Mouse (Mus musculus) midbrain, embryonic 16.5 days (tissue): ENCODE measurements around the gene Mpp3. TPM values are rescaled to one million over a fixed set of nuclear protein-coding genes. Genes with fewer than 3 reads are reported as not detected.

Experiments used
- ATAC-seq: fragments of 200-750 bp; cut with Nextera tagmentation; 2 replicates; pipeline ENCODE4 v1.8.0; 2017; ENCODE audit warnings: moderate TSS enrichment
- H3K27ac ChIP-seq: fragments of 300-500 bp; sonication (generic); 2 replicates; pipeline ENCODE4 v1.5.1; 2014; ENCODE audit warnings: mild to moderate bottlenecking, low read length, mixed read lengths
- H3K27me3 ChIP-seq: fragments of 300-500 bp; sonication (generic); 2 replicates; pipeline ENCODE4 v1.6.1; 2014; ENCODE audit warnings: low read depth, low read length, mixed read lengths; ENCODE audit not compliant: control insufficient read depth, insufficient read depth
- H3K36me3 ChIP-seq: fragments of 300-500 bp; sonication (generic); 2 replicates; pipeline ENCODE4 v1.6.1; 2014; ENCODE audit warnings: mild to moderate bottlenecking, low read length, moderate library complexity, mixed read lengths; ENCODE audit not compliant: control insufficient read depth, insufficient read depth
- H3K4me1 ChIP-seq: fragments of 300-500 bp; sonication (generic); 2 replicates; pipeline ENCODE4 v1.6.1; 2014; ENCODE audit warnings: mild to moderate bottlenecking, low read length, mixed read lengths; ENCODE audit not compliant: control insufficient read depth, insufficient read depth
- H3K4me2 ChIP-seq: fragments of 300-500 bp; sonication (generic); 2 replicates; pipeline ENCODE4 v1.6.1; 2014; ENCODE audit warnings: mild to moderate bottlenecking, low read length, mixed read lengths
- H3K4me3 ChIP-seq: fragments of 300-500 bp; sonication (generic); 2 replicates; pipeline ENCODE4 v1.5.1; 2014; ENCODE audit warnings: low read depth, mild to moderate bottlenecking, low read length, moderate library complexity, mixed read lengths
- H3K9ac ChIP-seq: fragments of 300-500 bp; sonication (generic); 2 replicates; pipeline ENCODE4 v1.6.1; 2014; ENCODE audit warnings: low read depth, low read length, mixed read lengths
- H3K9me3 ChIP-seq: fragments of 300-500 bp; sonication (generic); replicated peaks from 2 replicates; pipeline ENCODE4 v1.6.1; 2014; ENCODE audit warnings: mild to moderate bottlenecking, low read length, mixed read lengths; ENCODE audit not compliant: control insufficient read depth, poor library complexity, severe bottlenecking
- WGBS: fragments of 180-500 bp; shearing (Covaris S2); extraction: QIAGEN DNeasy Blood & Tissue Kit; methylation state at CpG from one replicate; pipeline ENCODE4 v1.1.7; 2014; 5-methylcytosine and 5-hydroxymethylcytosine counted together
- polyA plus RNA-seq: library from polyadenylated mRNA; unstranded; fragments of >200 nt; fragmentation: Nextera tagmentation; extraction: Ambion mirVana; gene quantifications from 2 replicates; pipeline ENCODE4 v1.2.1, GENCODE M21; 2015

The Mpp3 gene
- polyA plus RNA-seq, 1 experiment from 2014 or later, result 64.6 TPM

- peaks cover 6% of the 10 kb centered on the region; the same call in 1 of the 2 replicates for H3K4me1 ChIP-seq
- no peaks in the 10 kb centered on the region for H3K9me3 ChIP-seq
- peak overlapping the region; percentile 57 for H3K9ac ChIP-seq
- peak overlapping the region; percentile 43 for H3K4me3 ChIP-seq
- no peak overlapping the region for H3K27ac ChIP-seq
- H3K36me3 ChIP-seq, result peaks cover 25% of the 10 kb centered on the region
- peak; percentile 76 for ATAC-seq
- H3K27me3 ChIP-seq, result no peaks in the 10 kb centered on the region
- peak overlapping the region; percentile 68 for H3K4me2 ChIP-seq
- 4% methylated on average over 23 of the region's 23 CpGs for WGBS
These were observed 33.1 kb upstream of the Mpp3 start for GRCm38 (mm10) chr11:102061236-102061940.

GRCm38 (mm10) chr11:102053847-102054246 lies 25.6 kb upstream of the Mpp3 start:
- Histone ChIP-seq H3K36me3 (no peaks in the 10 kb centered on the region; the same call in 1 of the 2 replicates), H3K4me1 (no peaks in the 10 kb centered on the region), H3K27ac (no peak overlapping the region), H3K9me3 (no peaks in the 10 kb centered on the region), H3K27me3 (no peaks in the 10 kb centered on the region), H3K4me3 (no peak overlapping the region), H3K4me2 (no peak overlapping the region), H3K9ac (no peak overlapping the region; the same call in 1 of the 2 replicates)
- WGBS, result 25% methylated on average over 9 of the region's 9 CpGs
- ATAC-seq, result no peak

- Histone ChIP-seq H3K36me3 (no peaks in the 10 kb centered on the region), H3K27me3 (no peaks in the 10 kb centered on the region), H3K9ac (no peak overlapping the region), H3K27ac (no peak overlapping the region), H3K4me1 (no peaks in the 10 kb centered on the region), H3K9me3 (no peaks in the 10 kb centered on the region), H3K4me3 (no peak overlapping the region), H3K4me2 (no peak overlapping the region)
- ATAC-seq, result no peak
- WGBS, result 80% methylated on average over 7 of the region's 7 CpGs
These were observed 24.9 kb upstream of the Mpp3 start for GRCm38 (mm10) chr11:102053183-102053582.

GRCm38 (mm10) chr11:102052697-102053096 lies 24.4 kb upstream of the Mpp3 start:
- H3K4me1 ChIP-seq, result no peaks in the 10 kb centered on the region
- ATAC-seq, result no peak
- 80% methylated on average over 12 of the region's 12 CpGs for WGBS
- no peak overlapping the region for H3K27ac ChIP-seq
- no peaks in the 10 kb centered on the region for H3K36me3 ChIP-seq
- H3K9me3 ChIP-seq, result no peaks in the 10 kb centered on the region
- no peak overlapping the region for H3K9ac ChIP-seq
- H3K27me3 ChIP-seq, result no peaks in the 10 kb centered on the region
- H3K4me3 ChIP-seq, result no peak overlapping the region
- H3K4me2 ChIP-seq, result no peak overlapping the region

GRCm38 (mm10) chr11:102051954-102052353 lies 23.7 kb upstream of the Mpp3 start:
- no peak for ATAC-seq
- Histone ChIP-seq H3K27me3 (no peaks in the 10 kb centered on the region), H3K4me3 (no peak overlapping the region), H3K9me3 (no peaks in the 10 kb centered on the region), H3K4me2 (no peak overlapping the region), H3K4me1 (no peaks in the 10 kb centered on the region), H3K9ac (no peak overlapping the region), H3K27ac (no peak overlapping the region), H3K36me3 (no peaks in the 10 kb centered on the region)
- WGBS, result 40% methylated on average over 4 of the region's 4 CpGs

- no peak overlapping the region for H3K9ac ChIP-seq
- no peaks in the 10 kb centered on the region for H3K9me3 ChIP-seq
- 65% methylated on average over 4 of the region's 4 CpGs for WGBS
- H3K4me1 ChIP-seq, result no peaks in the 10 kb centered on the region
- H3K4me2 ChIP-seq, result no peak overlapping the region
- no peak for ATAC-seq
- H3K36me3 ChIP-seq, result no peaks in the 10 kb centered on the region
- H3K4me3 ChIP-seq, result no peak overlapping the region
- H3K27me3 ChIP-seq, result no peaks in the 10 kb centered on the region
- H3K27ac ChIP-seq, result no peak overlapping the region
These were observed 23.3 kb upstream of the Mpp3 start for GRCm38 (mm10) chr11:102051541-102051940.

GRCm38 (mm10) chr11:102049875-102050482 lies 21.7 kb upstream of the Mpp3 start:
- no peaks in the 10 kb centered on the region for H3K27me3 ChIP-seq
- peaks cover 11% of the 10 kb centered on the region; the same call in 1 of the 2 replicates for H3K9me3 ChIP-seq
- ATAC-seq, result no peak
- H3K4me2 ChIP-seq, result no peak overlapping the region
- no peak overlapping the region for H3K9ac ChIP-seq
- no peak overlapping the region for H3K4me3 ChIP-seq
- H3K27ac ChIP-seq, result no peak overlapping the region
- no peaks in the 10 kb centered on the region for H3K4me1 ChIP-seq
- 54% methylated on average over 14 of the region's 14 CpGs for WGBS
- H3K36me3 ChIP-seq, result no peaks in the 10 kb centered on the region; the same call in 1 of the 2 replicates

GRCm38 (mm10) chr11:102046607-102047006 lies 18.3 kb upstream of the Mpp3 start:
- WGBS, result 87% methylated on average over 9 of the region's 9 CpGs
- no peaks in the 10 kb centered on the region for H3K27me3 ChIP-seq
- H3K9me3 ChIP-seq, result peaks cover 11% of the 10 kb centered on the region; the same call in 1 of the 2 replicates
- ATAC-seq, result no peak
- no peak overlapping the region for H3K9ac ChIP-seq
- H3K4me3 ChIP-seq, result no peak overlapping the region
- H3K4me1 ChIP-seq, result no peaks in the 10 kb centered on the region
- no peaks in the 10 kb centered on the region; the same call in 1 of the 2 replicates for H3K36me3 ChIP-seq
- no peak overlapping the region for H3K4me2 ChIP-seq
- no peak overlapping the region for H3K27ac ChIP-seq

GRCm38 (mm10) chr11:102044691-102045212 lies 16.5 kb upstream of the Mpp3 start:
- Histone ChIP-seq H3K27ac (no peak overlapping the region), H3K27me3 (no peaks in the 10 kb centered on the region), H3K4me3 (no peak overlapping the region), H3K4me1 (no peaks in the 10 kb centered on the region), H3K36me3 (no peaks in the 10 kb centered on the region; the same call in 1 of the 2 replicates), H3K9ac (no peak overlapping the region), H3K9me3 (peaks cover 11% of the 10 kb centered on the region; the same call in 1 of the 2 replicates), H3K4me2 (no peak overlapping the region)
- no peak for ATAC-seq
- WGBS, result 88% methylated on average over 7 of the region's 7 CpGs
